Mouse (Mus musculus) kidney, embryonic 15.5 days (tissue): ENCODE measurements around the gene Pkib. TPM values are rescaled to one million over a fixed set of nuclear protein-coding genes. Genes with fewer than 3 reads are reported as not detected.

Experiments used
- ATAC-seq: fragments of 200-750 bp; cut with Nextera tagmentation; replicated peaks from 2 replicates; pipeline ENCODE4 v1.8.0; 2017; ENCODE audit warnings: moderate TSS enrichment; ENCODE audit not compliant: low FRiP score
- H3K27ac ChIP-seq: fragments of 300-500 bp; sonication (generic); 2 replicates; pipeline ENCODE4 v1.5.1; 2015; ENCODE audit warnings: mild to moderate bottlenecking, inconsistent platforms
- H3K27me3 ChIP-seq: fragments of 300-500 bp; sonication (generic); 2 replicates; pipeline ENCODE4 v1.6.1; 2015; ENCODE audit warnings: inconsistent platforms
- H3K36me3 ChIP-seq: fragments of 300-500 bp; sonication (generic); 2 replicates; pipeline ENCODE4 v1.6.1; 2015; ENCODE audit warnings: inconsistent platforms
- H3K4me1 ChIP-seq: fragments of 300-500 bp; sonication (generic); 2 replicates; pipeline ENCODE4 v1.6.1; 2015; ENCODE audit warnings: inconsistent platforms
- H3K4me2 ChIP-seq: fragments of 300-500 bp; sonication (generic); 2 replicates; pipeline ENCODE4 v1.6.1; 2015; ENCODE audit warnings: moderate library complexity, mild to moderate bottlenecking, inconsistent platforms
- H3K4me3 ChIP-seq: fragments of 300-500 bp; sonication (generic); replicated peaks from 2 replicates; pipeline ENCODE4 v1.5.1; 2015; ENCODE audit warnings: mild to moderate bottlenecking, inconsistent platforms
- H3K9ac ChIP-seq: fragments of 300-500 bp; sonication (generic); 2 replicates; pipeline ENCODE4 v1.6.1; 2015; ENCODE audit warnings: mild to moderate bottlenecking, inconsistent platforms
- H3K9me3 ChIP-seq: fragments of 300-500 bp; sonication (generic); replicated peaks from 2 replicates; pipeline ENCODE4 v1.6.1; 2016; ENCODE audit warnings: inconsistent platforms
- WGBS: fragments of 180-500 bp; shearing (Covaris S2); methylation state at CpG from one replicate; pipeline ENCODE4 v1.1.7; 2015; ENCODE audit warnings: mixed read lengths; 5-methylcytosine and 5-hydroxymethylcytosine counted together
- polyA plus RNA-seq: library from polyadenylated mRNA; unstranded; fragments of >200 nt; fragmentation: Nextera tagmentation; extraction: Ambion mirVana; gene quantifications from 2 replicates; pipeline ENCODE4 v1.2.1, GENCODE M21; 2015

The Pkib gene
- polyA plus RNA-seq, 1 experiment from 2014 or later = 4.4 TPM

DNA sequence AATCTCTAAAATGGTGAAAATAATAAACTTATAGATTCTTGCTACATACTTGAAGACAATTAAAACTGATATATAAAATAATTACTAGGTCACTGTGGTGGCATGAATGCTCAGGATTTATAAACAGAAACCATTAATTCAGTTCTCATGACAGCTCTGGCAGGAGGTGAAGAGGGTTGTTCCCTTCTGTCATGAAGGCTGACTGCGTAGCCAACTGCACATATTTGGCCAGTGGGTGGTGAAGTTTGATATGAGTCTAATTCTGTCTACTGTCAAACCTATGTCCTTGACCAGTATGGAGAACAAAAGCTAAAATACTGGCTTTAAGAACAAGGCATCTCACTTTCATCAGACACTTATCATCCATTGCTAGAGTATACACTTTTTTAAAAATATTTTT lies 21.5 kb downstream of the Pkib start:
- no peak overlapping the region for H3K27ac ChIP-seq
- no peak overlapping the region for H3K4me2 ChIP-seq
- WGBS = 94% methylated on average over 1 of the region's 1 CpGs
- no peaks in the 10 kb centered on the region for H3K36me3 ChIP-seq
- no peaks in the 10 kb centered on the region for H3K9me3 ChIP-seq
- H3K4me3 ChIP-seq = no peak overlapping the region
- no peak overlapping the region for H3K9ac ChIP-seq
- no peaks in the 10 kb centered on the region for H3K4me1 ChIP-seq
- no peak for ATAC-seq
- no peaks in the 10 kb centered on the region for H3K27me3 ChIP-seq

DNA sequence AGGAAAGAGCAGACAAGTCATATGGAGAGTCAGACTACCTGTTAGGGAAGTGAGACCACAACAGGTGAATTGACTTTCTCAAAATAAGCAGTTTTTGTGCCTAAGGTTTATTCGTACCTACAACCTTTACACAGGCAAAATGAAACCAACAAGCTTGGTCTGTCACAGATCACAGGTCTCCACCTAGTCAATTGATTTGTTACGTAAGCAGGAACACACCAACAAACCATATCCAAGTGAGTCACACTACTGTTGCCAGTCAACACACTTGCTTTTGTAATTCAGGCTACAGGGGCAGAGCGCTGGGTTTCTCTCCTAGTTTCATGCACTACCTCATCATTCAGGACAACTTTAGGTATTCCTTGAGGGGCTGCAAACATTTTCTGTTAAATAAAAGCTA lies 28.7 kb downstream of the Pkib start:
- no peaks in the 10 kb centered on the region for H3K27me3 ChIP-seq
- no peak overlapping the region for H3K27ac ChIP-seq
- no peak overlapping the region for H3K9ac ChIP-seq
- H3K9me3 ChIP-seq = no peaks in the 10 kb centered on the region
- WGBS = 82% methylated on average over 3 of the region's 3 CpGs
- no peaks in the 10 kb centered on the region for H3K36me3 ChIP-seq
- H3K4me1 ChIP-seq = no peaks in the 10 kb centered on the region
- H3K4me3 ChIP-seq = no peak overlapping the region
- no peak overlapping the region for H3K4me2 ChIP-seq
- ATAC-seq = no peak

GRCm38 (mm10) chr10:57663758-57664157 lies 32.0 kb downstream of the Pkib start:
- no peak for ATAC-seq
- Histone ChIP-seq H3K9me3 (no peaks in the 10 kb centered on the region), H3K4me1 (no peaks in the 10 kb centered on the region), H3K4me3 (no peak overlapping the region), H3K27me3 (no peaks in the 10 kb centered on the region), H3K9ac (no peak overlapping the region), H3K36me3 (no peaks in the 10 kb centered on the region), H3K27ac (no peak overlapping the region), H3K4me2 (no peak overlapping the region)
- 86% methylated on average over 1 of the region's 1 CpGs for WGBS

DNA sequence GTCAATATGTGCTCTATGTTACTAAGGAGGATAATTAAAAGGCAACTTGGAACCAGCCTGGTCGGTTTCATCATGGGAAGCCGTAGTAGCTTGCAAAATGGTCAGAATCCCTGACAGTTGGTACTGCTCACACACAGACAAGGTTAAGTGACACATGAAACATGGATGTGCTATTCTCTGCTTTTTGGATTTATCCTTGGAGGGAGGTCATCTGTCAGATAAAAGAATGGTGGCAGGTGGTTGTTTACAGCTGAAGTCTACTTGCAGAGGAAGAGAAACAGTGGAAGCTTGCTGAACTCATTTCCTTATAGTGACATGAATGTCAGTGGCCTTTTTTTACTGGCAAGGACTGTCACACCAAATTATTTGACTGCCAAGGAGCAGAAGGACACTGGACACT lies 32.5 kb downstream of the Pkib start:
- no peaks in the 10 kb centered on the region for H3K9me3 ChIP-seq
- H3K4me2 ChIP-seq = no peak overlapping the region
- no peaks in the 10 kb centered on the region for H3K27me3 ChIP-seq
- 84% methylated on average over 2 of the region's 2 CpGs for WGBS
- H3K4me1 ChIP-seq = no peaks in the 10 kb centered on the region
- no peak overlapping the region for H3K4me3 ChIP-seq
- H3K27ac ChIP-seq = no peak overlapping the region
- no peak for ATAC-seq
- no peak overlapping the region for H3K9ac ChIP-seq
- H3K36me3 ChIP-seq = no peaks in the 10 kb centered on the region

DNA sequence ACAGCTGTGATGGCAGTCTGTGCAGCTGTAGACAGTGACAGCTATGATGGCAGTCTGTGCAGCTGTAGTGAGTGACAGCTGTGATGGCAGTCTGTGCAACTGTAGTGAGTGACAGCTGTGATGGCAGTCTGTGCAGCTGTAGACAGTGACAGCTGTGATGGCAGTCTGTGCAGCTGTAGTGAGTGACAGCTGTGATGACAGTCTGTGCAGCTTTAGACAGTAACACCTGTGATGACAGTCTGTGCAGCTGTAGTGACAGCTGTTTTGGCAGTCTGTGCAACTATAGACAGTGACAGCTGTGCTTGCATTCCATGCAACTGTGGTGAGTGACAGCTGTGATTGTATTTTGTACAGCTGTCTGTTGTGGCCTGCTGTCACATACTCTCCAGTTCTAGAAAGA lies 44.0 kb downstream of the Pkib start:
- H3K4me2 ChIP-seq = no peak overlapping the region
- no peaks in the 10 kb centered on the region for H3K9me3 ChIP-seq
- no peak overlapping the region for H3K4me3 ChIP-seq
- H3K9ac ChIP-seq = no peak overlapping the region
- H3K36me3 ChIP-seq = no peaks in the 10 kb centered on the region
- no peak for ATAC-seq
- no peak overlapping the region for H3K27ac ChIP-seq
- no peaks in the 10 kb centered on the region for H3K4me1 ChIP-seq
- H3K27me3 ChIP-seq = no peaks in the 10 kb centered on the region

DNA sequence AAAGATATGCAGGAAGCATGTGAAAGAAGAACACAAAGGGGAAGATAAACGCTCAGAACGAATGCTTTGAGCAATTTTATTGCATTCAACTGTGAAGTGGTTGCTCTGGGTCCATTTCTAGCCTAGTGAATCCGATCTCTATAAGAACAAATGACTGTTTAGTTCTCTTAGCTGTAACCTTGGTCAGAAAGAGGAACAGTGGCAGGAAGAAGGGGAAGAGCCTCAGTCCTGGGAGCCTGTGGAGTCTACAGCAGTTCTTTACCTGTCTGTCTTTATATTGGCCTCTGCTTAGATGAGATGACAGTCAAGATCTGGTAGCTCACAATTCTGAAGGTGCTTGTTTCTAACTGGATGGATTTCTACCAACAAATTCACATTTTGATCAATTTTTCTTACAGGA lies 56.2 kb downstream of the Pkib start:
- Histone ChIP-seq H3K36me3 (no peaks in the 10 kb centered on the region), H3K4me2 (no peak overlapping the region), H3K9ac (no peak overlapping the region), H3K4me1 (no peaks in the 10 kb centered on the region), H3K27me3 (no peaks in the 10 kb centered on the region), H3K27ac (no peak overlapping the region), H3K4me3 (no peak overlapping the region), H3K9me3 (no peaks in the 10 kb centered on the region)
- ATAC-seq = no peak
- WGBS = 79% methylated on average over 3 of the region's 3 CpGs

DNA sequence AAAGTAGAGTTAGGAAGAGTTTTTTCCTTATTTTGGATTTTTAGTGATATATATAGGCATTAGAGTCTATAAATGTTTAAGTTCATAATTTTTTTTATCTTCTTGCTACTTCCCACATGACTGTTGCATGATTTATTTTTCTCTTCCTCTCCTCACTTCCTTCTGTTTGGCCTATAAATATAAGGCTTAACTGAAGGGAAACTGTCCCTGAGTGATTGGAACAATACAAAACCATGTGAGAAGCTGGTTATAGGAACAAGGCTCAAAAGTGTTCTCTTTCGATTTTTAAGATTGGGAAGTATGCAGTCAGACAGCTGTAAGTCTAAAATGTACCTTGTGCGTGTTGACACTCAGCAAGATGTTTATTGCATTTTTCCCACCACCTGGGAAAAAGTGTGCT lies 58.4 kb downstream of the Pkib start:
- WGBS = 71% methylated on average over 2 of the region's 2 CpGs
- Histone ChIP-seq H3K27me3 (no peaks in the 10 kb centered on the region), H3K4me2 (no peak overlapping the region), H3K4me1 (no peaks in the 10 kb centered on the region), H3K4me3 (no peak overlapping the region), H3K27ac (no peak overlapping the region), H3K36me3 (no peaks in the 10 kb centered on the region), H3K9me3 (no peaks in the 10 kb centered on the region), H3K9ac (no peak overlapping the region)
- no peak for ATAC-seq

DNA sequence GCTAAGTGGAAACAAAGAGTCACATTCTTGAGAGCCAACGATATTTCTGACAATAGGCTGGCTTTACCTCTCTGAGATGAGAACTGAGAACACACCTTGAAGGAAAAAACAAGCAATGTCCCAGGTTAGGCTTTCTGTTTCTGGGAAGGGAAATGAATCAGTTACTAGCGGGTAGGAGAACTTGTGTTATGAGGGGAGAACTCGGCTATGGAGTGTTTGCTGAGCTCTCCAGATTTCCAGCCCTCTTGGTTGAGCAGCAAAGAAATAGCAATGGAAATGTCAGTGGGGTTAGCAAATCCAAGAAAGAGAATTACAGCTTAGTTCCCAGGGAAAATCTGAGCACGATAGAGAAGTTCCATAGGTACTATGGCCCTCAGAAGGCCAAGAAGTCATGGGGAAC lies 70.5 kb downstream of the Pkib start:
- Histone ChIP-seq H3K9ac (no peak overlapping the region), H3K27me3 (no peaks in the 10 kb centered on the region), H3K27ac (no peak overlapping the region), H3K4me3 (no peak overlapping the region), H3K9me3 (no peaks in the 10 kb centered on the region), H3K4me1 (no peaks in the 10 kb centered on the region), H3K36me3 (no peaks in the 10 kb centered on the region), H3K4me2 (no peak overlapping the region)
- 86% methylated on average over 4 of the region's 4 CpGs for WGBS
- ATAC-seq = no peak

DNA sequence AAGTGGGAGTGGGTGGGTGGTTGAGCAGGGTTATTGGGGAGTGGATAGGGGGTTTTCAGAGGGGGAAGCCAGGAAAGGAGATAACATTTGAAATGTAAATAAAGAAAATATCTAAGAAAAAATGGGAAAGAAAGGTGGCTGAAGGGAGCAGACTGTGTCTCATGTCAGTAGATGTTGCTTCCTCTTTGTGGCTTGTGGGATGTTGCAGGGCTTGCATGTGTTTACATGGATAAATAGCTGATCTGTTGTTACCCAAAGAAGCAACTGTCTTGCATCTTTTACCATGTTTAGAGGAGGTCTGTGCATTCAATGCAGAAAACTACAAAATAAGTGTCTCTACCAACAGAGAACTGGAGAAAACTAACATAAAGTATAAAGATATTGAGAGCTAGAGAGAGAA lies 89.3 kb downstream of the Pkib start:
- no peak overlapping the region for H3K27ac ChIP-seq
- no peak overlapping the region for H3K4me2 ChIP-seq
- no peak for ATAC-seq
- H3K36me3 ChIP-seq = no peaks in the 10 kb centered on the region
- H3K9me3 ChIP-seq = no peaks in the 10 kb centered on the region
- H3K9ac ChIP-seq = no peak overlapping the region
- H3K27me3 ChIP-seq = no peaks in the 10 kb centered on the region
- H3K4me1 ChIP-seq = no peaks in the 10 kb centered on the region
- no peak overlapping the region for H3K4me3 ChIP-seq

- ATAC-seq = no peak
- Histone ChIP-seq H3K4me1 (no peaks in the 10 kb centered on the region), H3K36me3 (no peaks in the 10 kb centered on the region), H3K9ac (no peak overlapping the region), H3K9me3 (no peaks in the 10 kb centered on the region), H3K27ac (no peak overlapping the region), H3K4me2 (no peak overlapping the region), H3K27me3 (no peaks in the 10 kb centered on the region), H3K4me3 (no peak overlapping the region)
- 82% methylated on average over 3 of the region's 3 CpGs for WGBS
Measured at GRCm38 (mm10) chr10:57722363-57722762, 90.6 kb downstream of the Pkib start.

DNA sequence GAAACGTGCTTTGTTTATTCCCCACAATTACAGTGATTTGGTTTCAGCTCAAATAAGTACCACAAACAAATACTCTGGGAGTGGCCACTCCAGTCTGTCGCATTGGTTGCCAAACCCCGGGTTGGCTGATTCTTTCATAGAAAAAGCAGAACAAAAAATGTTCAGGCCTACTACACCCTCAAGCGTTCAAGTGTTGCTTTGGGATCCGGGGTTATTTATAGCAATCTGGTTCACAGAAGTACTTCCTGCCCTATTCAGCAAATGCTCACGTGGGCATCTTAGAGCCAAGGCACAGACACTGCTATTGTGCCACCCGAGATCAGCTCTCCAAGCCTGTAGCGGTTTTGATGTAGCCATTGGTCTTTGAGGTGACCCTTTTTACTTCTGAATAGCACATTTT lies 95.9 kb downstream of the Pkib start:
- Histone ChIP-seq H3K4me2 (no peak overlapping the region), H3K4me1 (no peaks in the 10 kb centered on the region), H3K4me3 (no peak overlapping the region), H3K27ac (no peak overlapping the region), H3K27me3 (no peaks in the 10 kb centered on the region), H3K36me3 (no peaks in the 10 kb centered on the region), H3K9me3 (no peaks in the 10 kb centered on the region), H3K9ac (no peak overlapping the region)
- WGBS = 80% methylated on average over 8 of the region's 8 CpGs
- no peak for ATAC-seq

GRCm38 (mm10) chr10:57731672-57732071 lies 99.9 kb downstream of the Pkib start:
- Histone ChIP-seq H3K36me3 (no peaks in the 10 kb centered on the region), H3K9me3 (no peaks in the 10 kb centered on the region), H3K9ac (no peak overlapping the region), H3K4me1 (no peaks in the 10 kb centered on the region), H3K4me3 (no peak overlapping the region), H3K27me3 (no peaks in the 10 kb centered on the region), H3K4me2 (no peak overlapping the region), H3K27ac (no peak overlapping the region)
- no peak for ATAC-seq
- 85% methylated on average over 3 of the region's 3 CpGs for WGBS

GRCm38 (mm10) chr10:57740733-57741132 lies 109.0 kb downstream of the Pkib start:
- Histone ChIP-seq H3K4me3 (no peak overlapping the region), H3K27me3 (no peaks in the 10 kb centered on the region; the same call in 1 of the 2 replicates), H3K36me3 (no peaks in the 10 kb centered on the region), H3K27ac (no peak overlapping the region), H3K4me1 (no peaks in the 10 kb centered on the region), H3K9me3 (no peaks in the 10 kb centered on the region), H3K9ac (no peak overlapping the region), H3K4me2 (no peak overlapping the region)
- 60% methylated on average over 4 of the region's 4 CpGs for WGBS
- ATAC-seq = peak; percentile 58; the same call in 1 of the 2 replicates
